Mouse (Mus musculus) CH12F3 (cell line): Measurements from ENCODE around the gene Tmem201.
"Not testable (repeated sequence)": the region's sequence is repeated elsewhere in the genome, so short reads cannot be mapped to it uniquely, and the experiment has no call there.

ENCODE experiments used
- in situ Hi-C: fragments of 300-500 bp; cut with MboI; formaldehyde crosslinking; loops from 2 replicates; pipeline ENCODE4 v1.14.3; 2020; ENCODE audit warnings: low sequenced_read_pairs

Tmem201 gene

GRCm38 (mm10) chr4:149737383-149738324 lies at the start of gene Tmem201:
Gene Tmem201, minus strand, starts transcription at chr4:149738044.
- in situ Hi-C loops: no loop called here

- in situ Hi-C loops: no loop called here
Observed at GRCm38 (mm10) chr4:149784901-149785300, 47.1 kb upstream of the Tmem201 start.

GRCm38 (mm10) chr4:149784371-149784770 lies 46.5 kb upstream of the Tmem201 start:
- in situ Hi-C loops: no loop called here

GRCm38 (mm10) chr4:149782975-149783374 lies 45.1 kb upstream of the Tmem201 start:
- in situ Hi-C loops: no loop called here

- in situ Hi-C loops: no loop called here
Observed at GRCm38 (mm10) chr4:149780565-149781356, 42.9 kb upstream of the Tmem201 start.

GRCm38 (mm10) chr4:149779966-149780365 lies 42.1 kb upstream of the Tmem201 start:
- in situ Hi-C loops: no loop called here

GRCm38 (mm10) chr4:149777126-149777525 lies 39.3 kb upstream of the Tmem201 start:
- in situ Hi-C loops: no loop called here

- in situ Hi-C loops: no loop called here
Observed at GRCm38 (mm10) chr4:149775760-149776362, 38.0 kb upstream of the Tmem201 start.

- in situ Hi-C loops: no loop called here
Observed at GRCm38 (mm10) chr4:149775330-149775729, 37.5 kb upstream of the Tmem201 start.

- in situ Hi-C loops: no loop called here
Observed at GRCm38 (mm10) chr4:149774094-149774470, 36.2 kb upstream of the Tmem201 start, which contains the start of gene Slc25a33. Gene Slc25a33, minus strand, starts transcription at chr4:149774277.

GRCm38 (mm10) chr4:149773408-149774093 lies 35.7 kb upstream of the Tmem201 start:
- in situ Hi-C loops: no loop called here

- in situ Hi-C loops: no loop called here
Observed at GRCm38 (mm10) chr4:149772394-149772793, 34.5 kb upstream of the Tmem201 start.

- in situ Hi-C loops: no loop called here
Observed at GRCm38 (mm10) chr4:149765201-149765600, 27.4 kb upstream of the Tmem201 start.

GRCm38 (mm10) chr4:149763335-149763734 lies 25.5 kb upstream of the Tmem201 start:
- in situ Hi-C loops: no loop called here

GRCm38 (mm10) chr4:149759517-149759916 lies 21.7 kb upstream of the Tmem201 start:
- in situ Hi-C loops: no loop called here

- in situ Hi-C loops: no loop called here
Observed at GRCm38 (mm10) chr4:149758423-149758822, 20.6 kb upstream of the Tmem201 start.

GRCm38 (mm10) chr4:149756546-149756945 lies 18.7 kb upstream of the Tmem201 start:
- in situ Hi-C loops: not testable (repeated sequence)

- in situ Hi-C loops: no loop called here
Observed at GRCm38 (mm10) chr4:149752836-149753235, 15.0 kb upstream of the Tmem201 start.

GRCm38 (mm10) chr4:149752124-149752799 lies 14.4 kb upstream of the Tmem201 start:
- in situ Hi-C loops: no loop called here

GRCm38 (mm10) chr4:149750671-149751070 lies 12.8 kb upstream of the Tmem201 start:
- in situ Hi-C loops: no loop called here
